Mouse (Mus musculus): ENCODE measurements around the gene Brix1. TPM values are rescaled to one million over a fixed set of nuclear protein-coding genes. Genes with fewer than 3 reads are reported as not detected.

The Brix1 gene
- polyA plus RNA-seq, 1 experiment from 2014 or later, result 123 TPM

DNA sequence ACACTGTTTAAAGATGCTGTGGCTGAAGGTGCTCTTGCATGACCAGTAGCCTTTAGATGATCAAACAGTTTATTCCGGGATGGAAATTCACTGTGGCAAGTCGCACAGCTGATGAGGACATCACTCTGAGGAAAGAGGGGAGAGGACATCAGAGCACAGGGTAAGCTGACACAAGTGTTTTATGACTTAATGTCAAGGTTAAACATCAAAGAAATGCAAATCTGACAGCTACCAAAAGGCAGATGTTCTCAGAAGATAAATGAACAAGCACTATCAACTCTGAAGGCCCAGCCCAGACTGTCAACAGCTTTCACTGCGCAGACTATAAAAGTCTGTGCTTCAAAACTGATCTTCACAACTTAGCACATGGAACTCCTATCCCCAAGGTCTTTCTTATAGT, 38.6 kb downstream of the Brix1 start:
- ATAC-seq (ENCODE audit: insufficient number of reproducible peaks, insufficient read depth, low FRiP score, low TSS enrichment, low read depth), result no peak
- H3K36me3 ChIP-seq, result peaks cover 47% of the 10 kb centered on the region
- H3K9me3 ChIP-seq, result no peaks in the 10 kb centered on the region
- no peak overlapping the region for H3K4me3 ChIP-seq
- H3K9ac ChIP-seq, result no peak overlapping the region
- H3K4me1 ChIP-seq, result no peaks in the 10 kb centered on the region
- WGBS, result 91% methylated on average over 3 of the region's 3 CpGs
- H3K4me2 ChIP-seq, result no peak overlapping the region
- H3K27me3 ChIP-seq, result no peaks in the 10 kb centered on the region
- H3K27ac ChIP-seq, result no peak overlapping the region

DNA sequence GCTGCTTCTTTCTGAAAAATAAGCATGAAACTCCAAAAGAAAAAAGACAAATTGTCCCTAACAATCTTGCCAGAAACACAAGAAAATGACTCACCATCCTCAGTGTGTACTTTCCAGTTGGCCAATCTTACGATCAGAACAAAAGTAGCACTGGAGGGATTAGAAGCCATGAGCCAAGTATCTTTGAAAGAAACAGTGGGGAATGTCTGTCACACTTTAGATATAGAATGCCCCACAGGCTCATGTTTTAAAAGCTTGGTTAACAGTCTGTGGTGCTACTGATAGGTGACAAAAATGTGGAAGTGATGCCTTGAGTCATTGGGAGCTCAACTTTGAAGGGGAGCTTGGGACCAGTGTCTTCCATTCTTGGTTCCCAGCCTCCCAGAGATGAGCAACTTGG, 43.5 kb downstream of the Brix1 start:
- Histone ChIP-seq H3K36me3 (peaks cover 26% of the 10 kb centered on the region), H3K27ac (no peak overlapping the region), H3K4me1 (no peaks in the 10 kb centered on the region), H3K4me2 (no peak overlapping the region), H3K4me3 (no peak overlapping the region), H3K27me3 (no peaks in the 10 kb centered on the region), H3K9ac (no peak overlapping the region), H3K9me3 (no peaks in the 10 kb centered on the region)
- WGBS, result 80% methylated on average over 1 of the region's 1 CpGs
- ATAC-seq (ENCODE audit: insufficient number of reproducible peaks, insufficient read depth, low FRiP score, low TSS enrichment, low read depth), result no peak

DNA sequence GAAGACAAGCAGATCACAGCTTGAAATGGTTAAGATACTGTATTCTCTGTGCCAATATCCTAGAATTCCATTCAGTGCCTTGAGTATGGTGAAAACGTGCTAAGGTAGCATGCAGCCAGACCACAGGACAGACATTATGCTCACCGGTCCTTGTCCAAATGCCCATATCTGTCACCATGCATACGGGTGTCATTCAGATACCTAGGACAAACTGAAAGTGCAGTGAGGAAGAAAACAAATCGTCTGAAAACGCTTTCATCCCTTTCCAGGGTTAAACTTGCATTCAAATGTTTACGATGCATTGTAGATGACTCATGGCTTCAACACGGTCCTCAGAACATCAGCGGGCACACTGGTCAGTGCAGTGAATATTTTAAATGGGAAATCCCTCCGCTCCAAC, 44.3 kb downstream of the Brix1 start:
- Histone ChIP-seq H3K4me2 (no peak overlapping the region), H3K4me1 (no peaks in the 10 kb centered on the region), H3K27ac (no peak overlapping the region), H3K4me3 (no peak overlapping the region), H3K27me3 (no peaks in the 10 kb centered on the region), H3K36me3 (peaks cover 22% of the 10 kb centered on the region), H3K9ac (no peak overlapping the region), H3K9me3 (no peaks in the 10 kb centered on the region)
- no peak for ATAC-seq (ENCODE audit: insufficient number of reproducible peaks, insufficient read depth, low FRiP score, low TSS enrichment, low read depth)
- WGBS, result 90% methylated on average over 9 of the region's 9 CpGs

DNA sequence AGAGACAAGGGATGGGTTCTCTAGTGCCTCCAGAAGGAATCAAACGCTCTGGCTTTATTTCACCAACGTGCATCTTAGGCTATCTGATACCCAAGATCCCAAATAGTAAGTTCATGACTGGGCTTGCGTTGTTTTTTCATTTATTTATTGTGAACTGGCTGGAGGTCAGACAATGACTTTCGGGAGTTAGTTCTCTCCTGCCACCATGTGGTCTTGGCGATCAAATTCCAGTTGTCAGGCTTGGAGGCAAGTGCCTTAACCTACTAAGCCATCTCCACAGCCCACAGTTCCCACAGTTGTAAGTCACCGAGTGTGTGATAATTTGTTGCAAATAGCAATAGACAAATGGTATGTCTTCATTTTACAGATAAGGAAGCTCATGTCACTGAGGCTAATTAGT, 45.8 kb downstream of the Brix1 start:
- H3K36me3 ChIP-seq, result peaks cover 14% of the 10 kb centered on the region
- H3K27me3 ChIP-seq, result no peaks in the 10 kb centered on the region
- no peak overlapping the region for H3K9ac ChIP-seq
- 71% methylated on average over 6 of the region's 6 CpGs for WGBS
- H3K4me1 ChIP-seq, result no peaks in the 10 kb centered on the region
- H3K4me3 ChIP-seq, result no peak overlapping the region
- no peak overlapping the region for H3K27ac ChIP-seq
- no peaks in the 10 kb centered on the region for H3K9me3 ChIP-seq
- no peak for ATAC-seq (ENCODE audit: insufficient number of reproducible peaks, insufficient read depth, low FRiP score, low TSS enrichment, low read depth)
- no peak overlapping the region for H3K4me2 ChIP-seq

DNA sequence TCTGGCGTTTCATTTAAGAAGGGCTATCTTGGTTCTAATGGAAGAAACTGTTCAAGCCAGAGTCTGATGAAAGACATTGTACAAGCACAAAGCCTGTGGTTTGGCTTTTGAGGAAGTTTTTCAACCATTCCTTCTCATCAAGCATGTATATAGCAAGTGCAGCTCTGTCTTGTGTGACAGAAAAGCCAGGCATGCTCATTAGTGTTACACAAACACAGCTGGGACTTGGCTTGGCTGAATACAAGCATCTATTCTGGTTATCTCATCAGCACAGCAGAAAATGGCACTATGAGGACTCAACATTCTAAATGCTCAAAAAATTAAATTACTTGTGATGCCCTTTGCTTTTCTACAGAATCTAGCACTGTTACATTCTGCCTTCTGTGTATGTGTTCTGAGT, 48.9 kb downstream of the Brix1 start:
- Histone ChIP-seq H3K9me3 (no peaks in the 10 kb centered on the region), H3K4me1 (no peaks in the 10 kb centered on the region), H3K9ac (no peak overlapping the region), H3K4me2 (no peak overlapping the region), H3K27ac (no peak overlapping the region), H3K4me3 (no peak overlapping the region), H3K27me3 (no peaks in the 10 kb centered on the region), H3K36me3 (peaks cover 4% of the 10 kb centered on the region; the same call in 1 of the 2 replicates)
- ATAC-seq (ENCODE audit: insufficient number of reproducible peaks, insufficient read depth, low FRiP score, low TSS enrichment, low read depth), result no peak
- WGBS, result 84% methylated on average over 1 of the region's 1 CpGs

DNA sequence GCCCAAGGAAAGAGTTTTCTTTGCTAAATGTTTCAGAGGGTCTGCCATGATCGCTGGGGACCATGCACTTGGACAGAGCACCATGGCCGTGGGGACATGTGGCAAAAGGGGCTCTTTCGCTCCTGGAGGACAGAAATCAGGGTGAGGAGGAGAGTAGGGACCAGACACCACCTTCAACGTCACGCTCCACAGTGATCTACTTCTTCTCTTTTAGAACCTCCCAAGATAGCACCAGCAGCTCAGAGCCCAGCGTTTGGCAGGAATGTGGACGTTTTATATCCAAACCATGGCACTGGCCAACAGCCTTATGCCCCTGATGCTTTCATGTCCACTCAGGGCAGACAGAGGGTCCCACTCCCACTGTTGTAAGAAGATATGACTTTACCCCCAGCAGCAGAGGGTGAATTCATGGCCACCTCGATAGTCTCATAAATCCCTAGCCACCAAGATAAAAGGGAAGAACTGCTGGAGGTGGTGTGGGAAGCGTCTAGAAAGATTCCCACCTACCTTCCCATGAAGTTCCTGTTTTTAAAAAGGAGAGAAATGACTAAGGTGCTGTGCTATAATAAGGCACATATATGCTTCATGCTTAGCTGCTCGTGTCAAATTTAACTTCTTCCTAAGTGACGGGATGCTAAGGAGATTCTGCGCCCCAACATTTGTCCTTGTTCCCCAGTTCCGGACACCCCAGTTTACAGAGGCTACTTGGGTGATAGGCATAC, 59.0 kb downstream of the Brix1 start:
- no peak for ATAC-seq (ENCODE audit: insufficient number of reproducible peaks, insufficient read depth, low FRiP score, low TSS enrichment, low read depth)
- H3K27ac ChIP-seq, result no peak overlapping the region
- WGBS, result 89% methylated on average over 13 of the region's 13 CpGs

DNA sequence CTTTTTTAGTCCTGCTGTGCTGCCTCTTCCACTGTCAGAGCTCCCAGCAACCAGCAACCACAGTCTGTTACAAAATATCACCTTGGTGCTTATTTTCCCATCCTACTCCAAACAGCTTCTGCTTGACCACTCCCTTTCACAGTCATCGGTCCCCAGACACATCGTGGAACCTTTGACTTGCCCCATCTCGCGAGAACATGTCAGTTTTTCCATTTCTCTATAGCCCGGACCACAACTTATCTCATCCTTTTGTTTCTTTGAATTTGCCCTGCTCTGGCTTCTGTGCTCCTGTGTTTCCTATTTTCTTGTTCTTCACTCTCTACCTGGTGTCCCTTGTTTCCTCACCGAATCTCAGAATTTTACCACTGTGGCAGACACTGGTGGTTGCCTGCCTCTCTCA, 59.6 kb downstream of the Brix1 start:
- Histone ChIP-seq H3K4me2 (no peak overlapping the region), H3K27me3 (no peaks in the 10 kb centered on the region), H3K4me3 (no peak overlapping the region), H3K36me3 (no peaks in the 10 kb centered on the region), H3K9me3 (no peaks in the 10 kb centered on the region), H3K27ac (no peak overlapping the region), H3K4me1 (no peaks in the 10 kb centered on the region), H3K9ac (no peak overlapping the region)
- ATAC-seq (ENCODE audit: insufficient number of reproducible peaks, insufficient read depth, low FRiP score, low TSS enrichment, low read depth), result no peak
- WGBS, result 95% methylated on average over 6 of the region's 6 CpGs

More for the DNA sequence above, 59.0 kb downstream of the Brix1 start:
- H3K36me3 ChIP-seq, result no peaks in the 10 kb centered on the region
- H3K4me1 ChIP-seq, result no peaks in the 10 kb centered on the region
- H3K4me3 ChIP-seq, result no peak overlapping the region
- no peaks in the 10 kb centered on the region for H3K27me3 ChIP-seq
- no peak overlapping the region for H3K9ac ChIP-seq
- H3K9me3 ChIP-seq, result no peaks in the 10 kb centered on the region
- H3K4me2 ChIP-seq, result no peak overlapping the region

Other genes starting within 250 kb of the Brix1 start
- gene Gm21973, start 160.6 kb downstream of the Brix1 start, polyA plus RNA-seq (2015; fragmentation: Nextera tagmentation; extraction: Ambion mirVana), result not detected in 2 replicates
- gene Agxt2, start 127.4 kb downstream of the Brix1 start, polyA plus RNA-seq (2015; fragmentation: Nextera tagmentation; extraction: Ambion mirVana), result not detected in 2 replicates
- 11.8 and 12.8 TPM in 2 replicates for gene Dnajc21, start 15.4 kb downstream of the Brix1 start, polyA plus RNA-seq (2015; fragmentation: Nextera tagmentation; extraction: Ambion mirVana)
- 40.3 and 42.7 TPM in 2 replicates for gene Rad1, start 71 bp upstream of the Brix1 start, polyA plus RNA-seq (2015; fragmentation: Nextera tagmentation; extraction: Ambion mirVana)
- not detected in 2 replicates for gene Ttc23l, start 72.7 kb upstream of the Brix1 start, polyA plus RNA-seq (2015; fragmentation: Nextera tagmentation; extraction: Ambion mirVana)
- gene Rai14, start 228.7 kb upstream of the Brix1 start, polyA plus RNA-seq (2015; fragmentation: Nextera tagmentation; extraction: Ambion mirVana), result 78.9 and 87.3 TPM in 2 replicates